Mouse (Mus musculus) hindbrain, postnatal 0 days (tissue): ENCODE data around the gene Rab7. TPM values are rescaled to one million over a fixed set of nuclear protein-coding genes. Genes with fewer than 3 reads are reported as not detected.

ENCODE experiments used
- ATAC-seq: fragments of 200-750 bp; cut with Nextera tagmentation; 2 replicates; pipeline ENCODE4 v1.8.0; 2017; ENCODE audit warnings: mild to moderate bottlenecking, moderate TSS enrichment, moderate library complexity
- DNase-seq: peaks from one replicate; pipeline ENCODE4 v3.0.0-alpha.2; 2015; ENCODE audit warnings: low spot score
- H3K27ac ChIP-seq: fragments of 300-500 bp; sonication (generic); 2 replicates; pipeline ENCODE4 v1.5.1; 2014; ENCODE audit warnings: mild to moderate bottlenecking
- H3K27me3 ChIP-seq: fragments of 300-500 bp; sonication (generic); 2 replicates; pipeline ENCODE4 v1.6.1; 2014; ENCODE audit warnings: low read length, mixed read lengths; ENCODE audit not compliant: insufficient read depth
- H3K36me3 ChIP-seq: fragments of 300-500 bp; sonication (generic); 2 replicates; pipeline ENCODE4 v1.6.1; 2014; ENCODE audit warnings: low read length, mixed read lengths; ENCODE audit not compliant: insufficient read depth
- H3K4me1 ChIP-seq: fragments of 300-500 bp; sonication (generic); 2 replicates; pipeline ENCODE4 v1.6.1; 2014; ENCODE audit warnings: antibody characterized with exemption, low read length, mixed read lengths; ENCODE audit not compliant: insufficient read depth
- H3K4me2 ChIP-seq: fragments of 300-500 bp; sonication (generic); 2 replicates; pipeline ENCODE4 v1.6.1; 2014; ENCODE audit warnings: low read depth, mild to moderate bottlenecking, low read length, moderate library complexity, mixed read lengths
- H3K4me3 ChIP-seq: fragments of 300-500 bp; sonication (generic); 2 replicates; pipeline ENCODE4 v1.5.1; 2014; ENCODE audit warnings: low read length
- H3K9ac ChIP-seq: fragments of 300-500 bp; sonication (generic); replicated peaks from 2 replicates; pipeline ENCODE4 v1.6.1; 2014; ENCODE audit warnings: mild to moderate bottlenecking, low read length, moderate library complexity, mixed read lengths
- H3K9me3 ChIP-seq: fragments of 300-500 bp; sonication (generic); 2 replicates; pipeline ENCODE4 v1.6.1; 2016; ENCODE audit warnings: low read length, mixed read lengths
- CTCF ChIP-seq: IDR thresholded peaks from 2 replicates; pipeline ENCODE4 v1.5.1; 2016; ENCODE audit warnings: antibody characterized with exemption, control low read depth, low read depth
- WGBS: fragments of 180-500 bp; shearing (Covaris S2); extraction: QIAGEN DNeasy Blood & Tissue Kit; methylation state at CpG from one replicate; pipeline ENCODE4 v1.1.7; 2014; 5-methylcytosine and 5-hydroxymethylcytosine counted together
- polyA plus RNA-seq: library from polyadenylated mRNA; unstranded; fragments of >200 nt; fragmentation: Nextera tagmentation; extraction: Ambion mirVana; gene quantifications from 2 replicates; pipeline ENCODE4 v1.2.1, GENCODE M21; 2015
- total RNA-seq: library from RNA; depleted of rRNA; stranded (reverse); fragments of >200 nt; gene quantifications from 2 replicates; pipeline ENCODE4 v1.2.3, GENCODE M21; 2014

Gene Rab7
- total and polyA plus RNA-seq, 2 experiments from 2014 or later: 90.0 to 345 TPM

DNA sequence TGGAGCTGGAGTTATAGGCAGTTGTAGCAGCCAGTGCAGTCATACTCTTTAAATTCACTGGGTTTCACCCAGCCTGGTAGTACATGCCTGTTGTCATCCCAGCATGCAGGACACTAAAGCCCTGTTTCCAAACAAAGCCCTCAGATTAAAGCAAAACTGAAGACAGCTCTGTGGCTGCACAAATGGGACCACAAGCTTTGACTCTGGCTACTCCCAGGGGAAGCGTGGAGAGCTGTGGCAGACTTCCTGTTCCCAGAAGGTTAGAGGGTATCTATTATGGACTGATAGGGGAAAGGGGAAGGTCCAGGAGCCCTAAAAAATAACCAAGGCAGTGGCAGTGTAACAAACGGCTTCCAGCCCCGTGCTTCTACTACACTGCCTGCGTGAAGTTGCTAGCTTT is 49.6 kb downstream of the Rab7 start:
- Histone ChIP-seq H3K27ac (no peak overlapping the region), H3K27me3 (no peaks in the 10 kb centered on the region), H3K4me1 (peaks cover 9% of the 10 kb centered on the region; the same call in 1 of the 2 replicates), H3K9me3 (no peaks in the 10 kb centered on the region), H3K4me3 (no peak overlapping the region), H3K9ac (no peak overlapping the region), H3K36me3 (peaks cover 14% of the 10 kb centered on the region), H3K4me2 (no peak overlapping the region)
- 85% methylated on average over 4 of the region's 4 CpGs for WGBS
- no peak for TF ChIP-seq CTCF
- DNase-seq (no peak), ATAC-seq (no peak)

DNA sequence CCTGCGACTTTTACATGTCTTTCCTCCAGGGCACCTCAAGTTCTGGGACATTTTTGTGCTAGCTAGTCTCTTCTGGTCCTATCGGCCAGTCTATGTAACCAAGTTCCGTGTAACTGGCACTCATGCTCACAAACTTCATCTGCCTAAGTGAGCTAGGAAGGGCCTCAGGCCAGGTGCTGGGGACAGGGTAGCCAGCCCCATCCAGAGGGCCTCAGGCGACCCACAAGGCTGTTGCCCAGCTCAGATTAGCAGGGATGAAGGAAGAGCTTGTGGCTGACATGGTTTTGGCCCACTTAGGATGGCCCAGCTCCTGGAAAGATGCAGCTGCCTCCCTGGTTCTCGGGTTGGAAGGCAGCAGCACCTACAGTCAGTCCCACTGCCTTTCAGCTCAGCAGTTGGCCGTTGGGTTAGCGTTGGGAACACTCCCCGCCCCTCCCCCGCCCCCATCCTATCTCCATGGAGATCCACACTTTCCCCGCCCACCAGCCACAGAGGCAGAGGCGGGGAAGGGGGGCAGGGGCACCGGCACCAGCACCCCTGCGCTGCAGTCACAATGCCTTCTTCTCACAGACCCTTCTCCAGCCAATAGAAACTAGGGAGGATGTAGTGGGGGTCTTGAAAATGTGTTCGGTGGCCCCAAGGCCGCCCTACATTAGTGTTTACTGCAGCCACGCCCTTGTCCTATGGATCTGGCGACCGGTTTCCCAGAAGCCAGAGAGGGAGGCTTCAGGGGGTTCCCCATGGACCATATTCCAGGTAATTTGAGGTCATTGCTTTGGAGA is 51.1 kb downstream of the Rab7 start:
- H3K27ac ChIP-seq: peak overlapping the region; percentile 64
- H3K4me1 ChIP-seq: peaks cover 9% of the 10 kb centered on the region; the same call in 1 of the 2 replicates
- no peaks in the 10 kb centered on the region for H3K27me3 ChIP-seq
- no peak for TF ChIP-seq CTCF
- H3K9ac ChIP-seq: 0 out of 2 replicates have a peak overlapping the region, but pooled peaks have one; percentile 25
- DNase-seq: peak; percentile 79
- H3K9me3 ChIP-seq: no peaks in the 10 kb centered on the region
- 6% methylated on average over 18 of the region's 18 CpGs for WGBS
- peak; percentile 85 for ATAC-seq
- peak overlapping the region; percentile 49 for H3K4me2 ChIP-seq
- H3K4me3 ChIP-seq: peak overlapping the region; percentile 8; the same call in 1 of the 2 replicates
- peaks cover 9% of the 10 kb centered on the region for H3K36me3 ChIP-seq

- peaks cover 9% of the 10 kb centered on the region; the same call in 1 of the 2 replicates for H3K4me1 ChIP-seq
- no peak for TF ChIP-seq CTCF
- no peak overlapping the region for H3K27ac ChIP-seq
- H3K9ac ChIP-seq: no peak overlapping the region
- no peaks in the 10 kb centered on the region for H3K27me3 ChIP-seq
- H3K36me3 ChIP-seq: peaks cover 4% of the 10 kb centered on the region; the same call in 1 of the 2 replicates
- WGBS: 8% methylated on average over 6 of the region's 6 CpGs
- no peak for ATAC-seq
- H3K9me3 ChIP-seq: no peaks in the 10 kb centered on the region
- H3K4me2 ChIP-seq: no peak overlapping the region
- DNase-seq: no peak
- H3K4me3 ChIP-seq: no peak overlapping the region
Measured at GRCm38 (mm10) chr6:87992733-87993132, 52.3 kb downstream of the Rab7 start.

DNA sequence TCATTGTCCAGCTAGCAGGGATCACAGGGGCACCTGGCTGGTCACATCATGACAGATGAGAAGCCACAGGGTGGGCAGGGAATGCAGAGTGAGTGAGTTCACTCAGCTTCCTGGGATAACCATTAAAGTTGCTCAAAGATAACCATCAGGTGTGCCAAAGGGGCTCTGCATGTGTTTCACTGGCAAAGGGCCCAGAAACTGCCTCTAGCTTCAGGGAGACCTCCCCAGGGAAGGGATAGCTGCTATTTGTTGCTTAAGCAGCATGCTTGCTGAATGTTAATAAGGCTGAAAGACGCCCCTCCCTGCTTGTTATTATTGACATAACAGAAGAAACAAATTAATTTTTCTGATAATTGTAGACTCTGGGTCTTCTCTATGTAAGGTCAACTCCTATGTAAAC is 53.2 kb downstream of the Rab7 start:
- H3K4me3 ChIP-seq: no peak overlapping the region
- no peak for TF ChIP-seq CTCF
- H3K4me1 ChIP-seq: peaks cover 9% of the 10 kb centered on the region; the same call in 1 of the 2 replicates
- no peak for ATAC-seq
- WGBS: 48% methylated on average over 1 of the region's 1 CpGs
- H3K27me3 ChIP-seq: no peaks in the 10 kb centered on the region
- no peak overlapping the region for H3K27ac ChIP-seq
- H3K9me3 ChIP-seq: no peaks in the 10 kb centered on the region
- no peak overlapping the region for H3K4me2 ChIP-seq
- no peak overlapping the region for H3K9ac ChIP-seq
- H3K36me3 ChIP-seq: peaks cover 4% of the 10 kb centered on the region; the same call in 1 of the 2 replicates
- DNase-seq: peak; percentile 48

DNA sequence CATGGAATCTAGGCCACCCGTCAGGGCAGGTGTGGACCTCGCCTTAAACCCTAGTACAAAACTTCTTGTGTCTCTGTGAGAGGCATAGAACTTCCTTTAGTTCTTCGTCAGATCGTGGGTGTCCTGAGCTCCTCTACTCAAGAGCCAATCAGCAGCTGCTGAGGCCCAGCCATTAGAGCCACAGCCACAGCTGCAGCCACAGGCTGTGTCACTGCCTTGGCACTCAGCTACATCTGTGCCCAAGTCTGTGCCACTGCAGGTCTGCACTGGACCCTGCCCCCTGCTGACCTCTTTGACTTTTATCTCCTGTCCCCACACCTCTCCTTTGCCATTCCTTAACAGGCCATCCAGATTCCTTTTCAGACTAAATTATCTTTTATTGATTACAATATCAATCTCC is 53.9 kb downstream of the Rab7 start:
- Histone ChIP-seq H3K36me3 (no peaks in the 10 kb centered on the region), H3K4me1 (peaks cover 9% of the 10 kb centered on the region; the same call in 1 of the 2 replicates), H3K4me3 (no peak overlapping the region), H3K9ac (no peak overlapping the region), H3K9me3 (no peaks in the 10 kb centered on the region), H3K27ac (no peak overlapping the region), H3K4me2 (no peak overlapping the region), H3K27me3 (no peaks in the 10 kb centered on the region)
- TF ChIP-seq CTCF: no peak
- 66% methylated on average over 4 of the region's 4 CpGs for WGBS
- DNase-seq (no peak), ATAC-seq (no peak)

- peak overlapping the region; percentile 85 for H3K4me2 ChIP-seq
- H3K9ac ChIP-seq: peak overlapping the region; percentile 70; the same call in 1 of the 2 replicates
- no peak for DNase-seq
- H3K9me3 ChIP-seq: no peaks in the 10 kb centered on the region
- ATAC-seq: no peak
- H3K4me3 ChIP-seq: peak overlapping the region; percentile 71
- 65% methylated on average over 9 of the region's 9 CpGs for WGBS
- H3K27ac ChIP-seq: no peak overlapping the region
- H3K27me3 ChIP-seq: no peaks in the 10 kb centered on the region
- H3K4me1 ChIP-seq: peaks cover 8% of the 10 kb centered on the region; the same call in 1 of the 2 replicates
- H3K36me3 ChIP-seq: peaks cover 9% of the 10 kb centered on the region; the same call in 1 of the 2 replicates
- no peak for TF ChIP-seq CTCF
Measured at GRCm38 (mm10) chr6:87982506-87982905, 62.6 kb downstream of the Rab7 start.
